Mouse (Mus musculus) urinary bladder, postnatal 25 days (tissue): Measurements from ENCODE around the gene Sprr3.
"Not testable (repeated sequence)": the region's sequence is repeated elsewhere in the genome, so short reads cannot be mapped to it uniquely, and the experiment has no call there.

Experiments used
- DNase-seq: peaks from one replicate; pipeline ENCODE4 v3.0.0; 2022; ENCODE audit warnings: low spot score

Gene Sprr3

DNA sequence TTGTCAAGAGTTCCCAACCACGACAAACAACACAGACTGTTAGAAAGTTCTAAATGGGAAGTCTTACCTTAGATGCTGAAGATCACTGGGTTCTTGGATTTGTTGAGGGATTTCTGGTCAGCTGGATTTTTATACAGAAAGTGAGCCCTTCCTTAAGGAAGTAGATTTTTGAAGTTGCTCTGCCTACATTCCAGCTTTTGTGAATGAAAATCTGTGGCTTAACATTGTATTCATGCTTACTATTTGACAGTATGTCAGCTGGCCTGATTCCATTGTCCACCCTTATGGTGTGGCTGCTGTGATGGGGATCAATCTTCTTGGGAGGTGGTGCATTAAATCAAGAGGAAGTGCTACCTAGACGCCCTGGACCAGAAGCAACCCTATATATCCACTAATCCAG lies at the start of gene Sprr3:
TSS of gene Sprr3 (minus strand) at position 101 of the 400 bp plus-strand sequence.
- DNase-seq, result no peak

- no peak for DNase-seq
Observed at GRCm38 (mm10) chr3:92508185-92508584, 49.7 kb upstream of the Sprr3 start.

- DNase-seq, result no peak
Observed at GRCm38 (mm10) chr3:92503528-92503927, 45.0 kb upstream of the Sprr3 start.

GRCm38 (mm10) chr3:92500393-92500792 lies 41.9 kb upstream of the Sprr3 start, which contains the start of gene Sprr4:
Gene Sprr4 (minus strand): TSS chr3:92500493.
- DNase-seq, result no peak

GRCm38 (mm10) chr3:92490262-92490661 lies 31.7 kb upstream of the Sprr3 start:
- DNase-seq, result not testable (repeated sequence)

- DNase-seq, result no peak
Observed at GRCm38 (mm10) chr3:92486307-92486706, 27.8 kb upstream of the Sprr3 start.

GRCm38 (mm10) chr3:92485863-92486262 lies 27.3 kb upstream of the Sprr3 start, which contains the start of gene Sprr1a:
Gene Sprr1a (minus strand): TSS chr3:92485895.
- no peak for DNase-seq

GRCm38 (mm10) chr3:92481249-92481648 lies 22.7 kb upstream of the Sprr3 start:
- not testable (repeated sequence) for DNase-seq

- no peak for DNase-seq
Observed at GRCm38 (mm10) chr3:92470111-92470510, 11.6 kb upstream of the Sprr3 start.

- DNase-seq, result no peak
Observed at GRCm38 (mm10) chr3:92467424-92467823, 8.9 kb upstream of the Sprr3 start.

DNA sequence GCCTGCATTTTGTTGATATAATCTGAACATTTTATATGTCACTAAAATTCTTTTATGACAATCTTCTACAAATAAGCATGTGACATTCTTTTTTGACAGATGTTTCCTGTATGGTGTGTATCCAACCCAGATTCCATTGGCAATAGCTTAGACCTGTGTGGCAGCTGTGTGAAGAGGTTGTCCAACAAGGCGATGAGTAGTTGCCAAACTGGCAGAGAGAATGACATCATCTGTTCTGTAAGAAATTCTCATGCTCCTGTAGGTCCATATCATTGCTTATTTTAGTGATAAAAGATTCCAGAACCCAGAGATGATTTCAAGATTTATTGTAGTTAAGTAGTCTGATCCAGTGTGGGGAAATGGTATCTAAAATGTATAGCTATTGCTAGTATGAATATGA lies 8.1 kb upstream of the Sprr3 start:
- no peak for DNase-seq

GRCm38 (mm10) chr3:92455151-92455550 lies 3.4 kb downstream of the Sprr3 start:
- no peak for DNase-seq

DNA sequence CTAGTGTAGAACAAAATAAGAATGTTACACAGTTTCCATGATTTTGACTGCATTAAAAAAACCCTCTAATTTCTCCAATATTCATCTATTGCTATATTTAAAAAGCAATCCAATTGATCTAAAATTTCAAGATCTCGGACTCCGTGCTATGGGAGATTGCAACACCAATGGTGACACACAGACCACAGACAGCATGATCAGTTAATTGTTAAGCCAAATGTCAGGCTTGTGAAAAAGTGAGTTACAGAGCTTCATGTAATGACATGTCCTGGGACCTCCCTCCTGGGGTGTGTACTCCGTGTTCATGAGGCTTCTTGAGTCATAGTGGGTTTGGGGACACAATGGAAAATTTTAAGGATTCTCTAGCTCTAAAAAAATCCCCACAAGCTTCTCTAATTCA lies 18.3 kb downstream of the Sprr3 start:
- DNase-seq, result no peak

DNA sequence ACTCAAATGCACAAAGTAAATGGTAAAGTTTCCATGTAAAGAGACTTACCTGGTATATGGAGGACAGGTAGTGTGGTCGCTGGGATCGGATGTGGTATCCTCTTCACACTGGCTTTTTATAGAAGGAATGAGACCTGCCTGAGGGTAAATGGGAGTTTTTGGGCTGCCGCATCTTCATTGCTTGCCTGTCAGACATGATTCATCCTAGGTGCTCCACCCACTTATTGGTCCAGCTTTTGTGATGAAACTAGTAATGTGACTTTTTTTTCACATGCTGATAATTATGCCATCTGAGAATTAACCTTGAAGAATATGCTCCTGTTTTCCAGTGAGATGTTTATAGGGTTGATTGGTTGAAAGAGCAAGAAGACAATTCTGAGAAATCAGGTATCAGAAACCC lies 19.8 kb downstream of the Sprr3 start, which contains the start of gene Sprr1b:
TSS of gene Sprr1b (minus strand) at position 101 of the 400 bp plus-strand sequence.
- no peak for DNase-seq

GRCm38 (mm10) chr3:92432282-92432681 lies 26.2 kb downstream of the Sprr3 start, which contains the start of gene Sprr2k:
Gene Sprr2k (plus strand): TSS chr3:92432582.
- no peak for DNase-seq

- no peak for DNase-seq
Observed at GRCm38 (mm10) chr3:92429323-92429722, 29.2 kb downstream of the Sprr3 start, which contains the start of gene Gm9774. Gene Gm9774 (minus strand): TSS chr3:92429423.

DNA sequence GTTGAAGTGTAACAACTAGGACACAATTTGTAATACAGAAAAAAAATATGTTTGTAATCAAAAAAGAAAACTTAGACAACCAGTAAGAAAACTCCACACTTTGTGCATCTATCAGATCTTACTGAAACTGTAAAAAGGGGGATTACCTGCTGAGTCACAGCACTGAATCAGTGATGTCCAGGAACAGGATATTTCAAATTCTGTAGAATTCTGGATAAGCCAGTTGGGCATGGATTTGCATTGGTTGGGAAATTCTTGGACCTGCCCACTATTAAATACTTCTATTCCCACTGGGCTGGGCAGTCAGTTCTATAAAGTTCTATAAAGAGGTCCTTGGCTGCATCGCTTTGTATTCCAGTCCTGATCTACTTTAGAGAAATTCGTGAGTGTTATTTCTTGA lies 40.7 kb downstream of the Sprr3 start, which contains the start of gene Sprr2j-ps:
TSS of gene Sprr2j-ps (plus strand) at position 301 of the 400 bp plus-strand sequence.
- no peak for DNase-seq

- DNase-seq, result no peak
Observed at GRCm38 (mm10) chr3:92407691-92408090, 50.8 kb downstream of the Sprr3 start, which contains the start of gene Sprr2i. Gene Sprr2i (plus strand): TSS chr3:92407991.
